Mouse (Mus musculus): Measurements from ENCODE around the gene Tmcc3.

DNA sequence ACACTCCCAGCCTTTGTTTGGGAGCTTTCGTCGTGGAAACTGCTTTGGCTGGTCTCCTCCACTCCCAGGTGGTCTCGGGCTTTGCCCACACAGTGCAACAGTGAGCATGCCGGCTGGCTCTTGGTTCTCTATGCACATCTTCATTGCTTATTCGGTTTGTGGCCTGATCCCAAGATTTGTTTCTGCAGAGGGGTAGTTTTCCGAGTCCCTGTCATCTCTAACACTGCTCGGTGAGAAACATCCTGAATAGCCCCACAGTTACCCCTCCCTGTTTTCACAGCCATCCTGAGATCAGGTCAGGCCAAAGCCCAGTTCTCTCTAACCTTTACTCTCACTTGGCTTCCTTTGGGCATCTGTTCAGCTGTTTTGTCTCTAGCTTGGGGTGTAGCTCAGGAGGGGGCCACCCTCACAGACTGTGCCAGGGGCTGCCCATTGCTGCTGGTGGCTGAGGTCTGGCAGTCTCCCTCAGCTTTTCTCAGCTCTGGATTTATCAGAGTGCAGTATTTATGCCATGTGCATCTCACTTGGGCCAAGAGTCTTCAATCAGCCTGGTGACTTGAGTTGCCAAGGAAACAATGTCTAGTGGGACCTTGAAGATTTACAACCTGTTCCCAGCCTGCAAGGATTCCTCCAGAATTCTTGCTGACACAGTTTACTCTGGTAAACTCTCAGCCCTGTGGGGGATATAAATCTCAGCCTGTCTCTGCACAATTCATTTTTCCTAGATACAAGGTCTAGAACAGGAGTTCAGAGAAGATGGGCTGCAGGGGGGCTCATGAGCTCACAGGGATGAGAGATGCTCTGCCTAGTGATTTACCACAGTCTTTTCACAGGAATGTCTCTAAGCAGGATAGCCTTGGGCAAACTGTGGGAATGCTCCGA, 102.3 kb downstream of the Tmcc3 start:
- TF ChIP-seq EP300 (IDR thresholded peaks at IDR 0.05; ENCODE audit: insufficient read depth, low read depth, low read length): no peak
- TF ChIP-seq POLR2A (IDR thresholded peaks at IDR 0.05; ENCODE audit: insufficient read depth, low read depth, low read length): no peak
- TF ChIP-seq CTCF (IDR thresholded peaks at IDR 0.05): no peak
